Mouse (Mus musculus): ENCODE results near the gene Gm12166. TPM values are rescaled to one million over a fixed set of nuclear protein-coding genes. Genes with fewer than 3 reads are reported as not detected.

Gm12166 gene
- polyA plus RNA-seq, 1 experiment from 2014 or later: 3.0 TPM

GRCm38 (mm10) chr11:46040841-46041556 is 11.1 kb downstream of the Gm12166 start:
- 82% methylated on average over 9 of the region's 9 CpGs for WGBS
- H3K36me3 ChIP-seq (replicated peaks): no peaks in the 10 kb centered on the region
- H3K27ac ChIP-seq (replicated peaks): no peak overlapping the region
- no peaks in the 10 kb centered on the region for H3K27me3 ChIP-seq (replicated peaks; ENCODE audit: low read depth, poor library complexity, severe bottlenecking)
- no peak overlapping the region for H3K4me3 ChIP-seq
- peaks cover 18% of the 10 kb centered on the region for H3K4me1 ChIP-seq
- no peaks in the 10 kb centered on the region for H3K9me3 ChIP-seq
- DNase-seq (ENCODE audit: low spot score): no peak

DNA sequence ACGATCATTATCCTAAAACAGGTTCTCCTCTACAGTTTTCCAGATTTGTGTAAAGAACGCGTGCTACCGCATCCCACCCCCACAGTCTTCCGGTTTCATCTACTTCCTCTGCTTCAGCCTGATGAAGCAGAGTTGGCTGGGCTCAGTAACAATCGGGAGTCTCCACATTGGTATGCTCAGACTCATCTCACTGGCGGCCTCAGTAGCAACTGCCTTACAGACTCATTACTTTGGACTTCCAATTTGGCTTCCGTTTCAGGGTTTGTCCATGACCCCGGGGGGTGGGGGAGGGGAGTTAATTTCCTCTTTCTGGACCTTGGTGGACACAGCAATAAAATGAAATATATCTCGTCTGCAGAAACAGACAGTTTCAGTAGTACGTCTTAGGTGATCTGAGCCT is 12.8 kb downstream of the Gm12166 start:
- peak overlapping the region; percentile 48 for H3K27ac ChIP-seq (replicated peaks)
- 63% methylated on average over 11 of the region's 11 CpGs for WGBS
- no peaks in the 10 kb centered on the region for H3K9me3 ChIP-seq
- no peaks in the 10 kb centered on the region for H3K27me3 ChIP-seq (replicated peaks; ENCODE audit: low read depth, poor library complexity, severe bottlenecking)
- peak; percentile 45 for DNase-seq (ENCODE audit: low spot score)
- no peaks in the 10 kb centered on the region for H3K36me3 ChIP-seq (replicated peaks)
- H3K4me3 ChIP-seq: no peak overlapping the region
- peaks cover 18% of the 10 kb centered on the region for H3K4me1 ChIP-seq

GRCm38 (mm10) chr11:46038901-46039300 is 13.2 kb downstream of the Gm12166 start:
- 81% methylated on average over 15 of the region's 15 CpGs for WGBS
- peaks cover 18% of the 10 kb centered on the region for H3K4me1 ChIP-seq
- no peak for DNase-seq (ENCODE audit: low spot score)

DNA sequence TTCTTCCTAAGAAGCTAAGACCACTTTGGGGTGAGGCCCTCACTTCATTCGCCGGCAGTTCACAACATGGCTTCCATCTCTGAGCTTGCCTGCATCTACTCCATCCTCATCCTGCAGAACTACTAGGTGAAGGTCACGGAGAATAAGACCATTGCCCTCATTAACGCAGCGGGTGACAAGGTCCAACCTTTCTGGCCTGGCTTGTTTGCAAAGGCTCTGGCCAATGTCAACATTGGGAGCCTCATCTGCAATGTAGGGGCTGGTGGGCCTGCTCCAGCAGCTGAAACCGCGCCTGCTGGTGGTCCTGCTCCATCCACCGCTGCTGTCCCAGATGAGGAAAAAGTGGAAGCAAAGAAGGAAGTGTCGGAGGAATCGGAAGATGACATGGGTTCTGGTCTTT is 15.7 kb downstream of the Gm12166 start:
- no peak overlapping the region for H3K4me3 ChIP-seq
- no peak overlapping the region for H3K27ac ChIP-seq (replicated peaks)
- WGBS: 92% methylated on average over 10 of the region's 10 CpGs
- H3K4me1 ChIP-seq: peaks cover 12% of the 10 kb centered on the region
- H3K9me3 ChIP-seq: no peaks in the 10 kb centered on the region
- no peaks in the 10 kb centered on the region for H3K27me3 ChIP-seq (replicated peaks; ENCODE audit: low read depth, poor library complexity, severe bottlenecking)
- H3K36me3 ChIP-seq (replicated peaks): no peaks in the 10 kb centered on the region
- no peak for DNase-seq (ENCODE audit: low spot score)

More at GRCm38 (mm10) chr11:46038901-46039300, 13.2 kb downstream of the Gm12166 start:
- Histone ChIP-seq H3K36me3 (replicated peaks) (no peaks in the 10 kb centered on the region), H3K27me3 (replicated peaks; ENCODE audit: low read depth, poor library complexity, severe bottlenecking) (no peaks in the 10 kb centered on the region), H3K9me3 (no peaks in the 10 kb centered on the region), H3K27ac (replicated peaks) (peak overlapping the region; percentile 48), H3K4me3 (no peak overlapping the region)

- Histone ChIP-seq H3K27me3 (replicated peaks; ENCODE audit: low read depth, poor library complexity, severe bottlenecking) (no peaks in the 10 kb centered on the region), H3K27ac (replicated peaks) (no peak overlapping the region), H3K36me3 (replicated peaks) (no peaks in the 10 kb centered on the region), H3K9me3 (no peaks in the 10 kb centered on the region), H3K4me3 (no peak overlapping the region), H3K4me1 (peaks cover 15% of the 10 kb centered on the region)
- WGBS: 90% methylated on average over 7 of the region's 7 CpGs
- DNase-seq (ENCODE audit: low spot score): no peak
These were observed 19.2 kb downstream of the Gm12166 start for GRCm38 (mm10) chr11:46032956-46033355.

GRCm38 (mm10) chr11:46031470-46031869 is 20.7 kb downstream of the Gm12166 start:
- no peak for DNase-seq (ENCODE audit: low spot score)
- Histone ChIP-seq H3K4me1 (peaks cover 15% of the 10 kb centered on the region), H3K4me3 (no peak overlapping the region), H3K9me3 (no peaks in the 10 kb centered on the region), H3K27ac (replicated peaks) (no peak overlapping the region), H3K27me3 (replicated peaks; ENCODE audit: low read depth, poor library complexity, severe bottlenecking) (no peaks in the 10 kb centered on the region), H3K36me3 (replicated peaks) (no peaks in the 10 kb centered on the region)
- WGBS: 65% methylated on average over 3 of the region's 3 CpGs

- H3K4me3 ChIP-seq: no peak overlapping the region
- H3K9me3 ChIP-seq: no peaks in the 10 kb centered on the region
- WGBS: 75% methylated on average over 2 of the region's 2 CpGs
These were observed 22.1 kb downstream of the Gm12166 start for GRCm38 (mm10) chr11:46030026-46030425.

DNA sequence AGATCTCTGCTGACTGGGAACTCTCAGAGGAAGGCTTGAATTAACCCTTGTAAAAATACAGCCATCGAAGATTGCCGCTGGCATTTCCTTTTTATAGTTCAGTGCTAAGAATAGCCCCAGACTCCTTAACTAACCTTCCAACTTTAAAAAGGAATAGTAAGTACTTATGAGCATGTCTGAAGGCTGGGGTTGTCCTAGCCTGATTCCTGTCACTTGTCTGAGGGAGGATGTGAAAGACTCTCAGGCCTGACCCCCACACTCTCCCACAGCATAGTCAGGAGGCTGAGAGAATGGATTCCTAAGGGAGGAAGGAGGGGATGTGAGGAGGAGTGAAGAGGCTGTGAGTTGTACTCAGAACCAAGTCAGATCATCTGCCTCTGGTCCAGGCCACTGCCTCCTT is 22.6 kb downstream of the Gm12166 start:
- DNase-seq (ENCODE audit: low spot score): no peak
- no peak overlapping the region for H3K27ac ChIP-seq (replicated peaks)
- H3K36me3 ChIP-seq (replicated peaks): no peaks in the 10 kb centered on the region
- H3K27me3 ChIP-seq (replicated peaks; ENCODE audit: low read depth, poor library complexity, severe bottlenecking): no peaks in the 10 kb centered on the region
- H3K9me3 ChIP-seq: no peaks in the 10 kb centered on the region
- H3K4me1 ChIP-seq: peaks cover 23% of the 10 kb centered on the region
- H3K4me3 ChIP-seq: no peak overlapping the region
- WGBS: 48% methylated on average over 2 of the region's 2 CpGs

More at GRCm38 (mm10) chr11:46030026-46030425, 22.1 kb downstream of the Gm12166 start:
- H3K36me3 ChIP-seq (replicated peaks): no peaks in the 10 kb centered on the region
- H3K4me1 ChIP-seq: peaks cover 23% of the 10 kb centered on the region
- H3K27ac ChIP-seq (replicated peaks): no peak overlapping the region
- no peaks in the 10 kb centered on the region for H3K27me3 ChIP-seq (replicated peaks; ENCODE audit: low read depth, poor library complexity, severe bottlenecking)
- no peak for DNase-seq (ENCODE audit: low spot score)

DNA sequence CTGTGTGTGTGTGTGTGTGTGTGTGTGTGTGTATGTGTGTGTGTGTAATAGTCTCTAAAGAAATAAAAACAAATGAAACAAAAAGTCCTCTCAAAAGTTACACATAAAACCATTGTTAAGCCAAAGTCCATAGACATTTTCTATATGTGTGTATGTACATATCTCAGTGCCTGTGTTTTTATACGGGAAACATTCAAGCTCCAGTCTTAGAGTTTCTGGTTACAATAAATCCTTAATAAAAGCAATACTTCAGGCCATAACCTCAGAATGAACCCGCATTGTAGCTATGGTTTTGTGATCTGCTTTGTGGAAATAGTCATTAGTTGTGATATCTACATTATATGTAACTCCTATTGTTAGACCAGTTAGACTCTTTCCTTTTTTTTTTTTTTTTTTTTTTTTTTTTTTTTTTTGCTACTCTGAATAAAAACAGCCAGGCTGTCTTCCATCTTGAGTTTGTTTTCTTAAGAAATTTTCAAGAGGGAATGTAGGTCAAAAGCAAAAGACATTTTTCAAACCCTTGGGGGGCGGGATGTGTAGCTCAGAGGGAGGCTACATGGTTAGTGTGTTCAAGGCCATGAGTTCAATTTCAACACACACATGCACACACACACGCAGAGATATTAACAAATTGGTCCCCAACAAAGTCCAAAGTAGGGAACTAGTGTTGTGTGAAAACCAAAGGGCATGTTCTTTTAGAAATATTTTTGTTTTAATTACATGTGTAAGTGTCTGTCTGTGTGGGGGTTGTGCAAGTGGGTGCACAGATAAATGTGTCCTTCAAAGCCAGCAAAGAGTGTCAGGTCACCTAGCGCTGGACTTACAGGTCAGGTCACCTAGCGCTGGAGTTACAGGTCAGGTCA is 23.9 kb downstream of the Gm12166 start:
- no peak overlapping the region for H3K4me3 ChIP-seq
- H3K4me1 ChIP-seq: peaks cover 23% of the 10 kb centered on the region
- DNase-seq (ENCODE audit: low spot score): no peak
- 86% methylated on average over 6 of the region's 6 CpGs for WGBS
- no peaks in the 10 kb centered on the region for H3K36me3 ChIP-seq (replicated peaks)
- no peak overlapping the region for H3K27ac ChIP-seq (replicated peaks)
- no peaks in the 10 kb centered on the region for H3K9me3 ChIP-seq
- no peaks in the 10 kb centered on the region for H3K27me3 ChIP-seq (replicated peaks; ENCODE audit: low read depth, poor library complexity, severe bottlenecking)

- no peaks in the 10 kb centered on the region for H3K9me3 ChIP-seq
- peak; percentile 17 for DNase-seq (ENCODE audit: low spot score)
These were observed 26.1 kb downstream of the Gm12166 start for GRCm38 (mm10) chr11:46025962-46026392.

DNA sequence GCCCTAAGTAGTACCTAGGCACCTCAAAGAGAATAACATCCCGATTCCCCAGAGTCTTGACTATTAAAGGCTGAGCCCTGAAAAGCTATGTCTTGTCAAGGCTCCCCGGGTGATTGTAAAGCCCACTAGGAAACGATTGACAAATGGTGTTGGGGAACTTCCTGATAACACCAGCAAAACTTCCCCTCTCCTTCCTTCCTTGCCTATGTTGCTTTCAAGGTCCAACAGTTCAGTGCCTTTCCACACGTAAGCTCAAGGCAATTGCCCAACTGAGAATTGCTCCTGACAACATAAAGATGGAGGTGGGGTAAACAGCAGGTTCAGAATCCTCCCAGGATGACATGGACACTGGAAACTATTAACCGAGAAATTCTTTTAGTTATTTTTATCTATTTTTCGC is 29.1 kb downstream of the Gm12166 start:
- Histone ChIP-seq H3K4me1 (peaks cover 9% of the 10 kb centered on the region; the same call in 1 of the 2 replicates), H3K4me3 (no peak overlapping the region), H3K27ac (replicated peaks) (no peak overlapping the region), H3K27me3 (replicated peaks; ENCODE audit: low read depth, poor library complexity, severe bottlenecking) (no peaks in the 10 kb centered on the region), H3K36me3 (replicated peaks) (no peaks in the 10 kb centered on the region), H3K9me3 (no peaks in the 10 kb centered on the region)
- DNase-seq (ENCODE audit: low spot score): no peak
- WGBS: 84% methylated on average over 6 of the region's 6 CpGs

More at GRCm38 (mm10) chr11:46025962-46026392, 26.1 kb downstream of the Gm12166 start:
- H3K27me3 ChIP-seq (replicated peaks; ENCODE audit: low read depth, poor library complexity, severe bottlenecking): no peaks in the 10 kb centered on the region
- H3K27ac ChIP-seq (replicated peaks): no peak overlapping the region
- no peak overlapping the region for H3K4me3 ChIP-seq
- H3K4me1 ChIP-seq: peaks cover 23% of the 10 kb centered on the region
- no peaks in the 10 kb centered on the region for H3K36me3 ChIP-seq (replicated peaks)
- 48% methylated on average over 7 of the region's 7 CpGs for WGBS

DNA sequence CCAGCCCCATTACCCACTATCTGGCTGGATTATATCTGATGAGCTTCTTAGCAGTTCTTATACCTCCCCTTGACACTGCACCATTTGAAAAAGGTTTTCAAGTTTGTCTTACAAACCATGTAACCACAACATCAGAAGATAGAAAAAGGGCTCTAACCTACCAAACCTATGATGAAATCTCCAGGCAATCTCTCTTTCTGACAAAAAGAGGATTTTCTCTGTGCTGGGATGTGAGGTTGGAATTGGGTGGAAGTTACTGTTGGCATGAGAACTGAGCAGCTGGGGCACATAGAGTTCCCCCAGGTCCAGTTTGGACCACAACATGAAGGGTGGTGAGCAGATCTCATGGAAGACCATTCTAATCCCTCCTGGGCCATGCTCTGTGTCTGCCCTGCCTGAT is 30.3 kb downstream of the Gm12166 start:
- Histone ChIP-seq H3K36me3 (replicated peaks) (no peaks in the 10 kb centered on the region), H3K27me3 (replicated peaks; ENCODE audit: low read depth, poor library complexity, severe bottlenecking) (no peaks in the 10 kb centered on the region), H3K4me3 (no peak overlapping the region), H3K9me3 (no peaks in the 10 kb centered on the region), H3K27ac (replicated peaks) (no peak overlapping the region), H3K4me1 (peaks cover 9% of the 10 kb centered on the region; the same call in 1 of the 2 replicates)
- no peak for DNase-seq (ENCODE audit: low spot score)

DNA sequence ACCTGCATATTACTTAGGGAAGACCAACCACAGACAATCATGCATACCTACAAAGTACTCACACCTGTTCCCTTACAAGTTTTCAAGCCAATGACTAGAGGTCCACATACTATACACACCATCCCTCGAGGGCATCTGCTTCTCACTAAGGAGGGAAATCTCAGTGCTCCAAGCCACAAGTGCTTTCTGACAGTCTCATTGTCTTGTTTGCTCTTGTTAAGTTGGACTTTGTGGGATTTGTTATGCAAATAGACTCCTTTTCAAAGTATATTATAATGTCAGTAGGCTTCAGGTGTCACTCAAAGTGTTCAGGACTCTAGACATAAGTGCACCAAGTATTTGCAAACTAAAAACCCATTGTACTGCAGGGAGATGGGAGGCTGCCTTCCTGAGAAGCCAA is 31.9 kb downstream of the Gm12166 start:
- Histone ChIP-seq H3K9me3 (no peaks in the 10 kb centered on the region), H3K4me3 (no peak overlapping the region), H3K27me3 (replicated peaks; ENCODE audit: low read depth, poor library complexity, severe bottlenecking) (no peaks in the 10 kb centered on the region), H3K36me3 (replicated peaks) (no peaks in the 10 kb centered on the region), H3K27ac (replicated peaks) (no peak overlapping the region), H3K4me1 (no peaks in the 10 kb centered on the region)
- WGBS: 77% methylated on average over 1 of the region's 1 CpGs
- no peak for DNase-seq (ENCODE audit: low spot score)

Measured in embryonic facial prominence, embryonic 10.5 days (tissue).